Mouse (Mus musculus): ENCODE data around the gene Dock8.

The Dock8 gene

DNA sequence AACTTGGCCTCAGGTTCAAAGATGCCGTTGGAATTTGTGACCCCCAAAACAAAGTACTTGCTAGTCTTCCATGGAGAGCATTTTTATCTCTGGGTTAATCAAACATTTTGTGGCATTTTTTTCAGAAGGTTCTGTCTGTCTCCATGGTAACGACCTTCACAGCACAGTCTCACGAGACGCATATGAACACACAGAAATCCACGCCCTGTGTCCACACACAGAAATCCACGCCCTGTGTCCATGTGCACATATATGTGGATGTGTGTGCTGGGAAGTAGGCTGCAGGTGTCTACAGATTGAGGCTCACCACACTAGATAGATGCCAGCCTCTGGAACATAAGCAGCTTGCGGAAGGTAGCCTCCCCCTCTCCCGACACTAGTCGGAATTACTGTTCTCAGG lies 66.9 kb downstream of the Dock8 start:
- DNase-seq = no peak

DNA sequence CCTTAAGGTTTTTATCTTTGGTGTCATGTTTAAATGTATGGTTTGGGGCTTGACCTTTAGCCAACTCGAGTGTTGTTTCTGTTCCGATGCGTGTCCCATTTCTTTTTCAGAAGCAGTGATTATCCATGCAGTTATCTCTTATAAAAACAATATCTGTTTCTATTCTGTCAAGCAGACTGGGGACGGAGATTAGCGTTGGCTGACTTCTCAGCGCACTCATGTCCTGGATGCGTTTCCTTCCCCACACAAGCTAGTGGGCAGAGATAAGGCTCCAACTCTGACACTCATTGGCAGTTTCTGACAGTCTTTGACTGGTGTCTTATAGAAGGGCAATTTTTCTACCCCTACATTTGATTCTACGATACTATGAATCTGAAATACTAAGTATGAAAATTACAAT lies 69.2 kb downstream of the Dock8 start:
- DNase-seq = no peak

DNA sequence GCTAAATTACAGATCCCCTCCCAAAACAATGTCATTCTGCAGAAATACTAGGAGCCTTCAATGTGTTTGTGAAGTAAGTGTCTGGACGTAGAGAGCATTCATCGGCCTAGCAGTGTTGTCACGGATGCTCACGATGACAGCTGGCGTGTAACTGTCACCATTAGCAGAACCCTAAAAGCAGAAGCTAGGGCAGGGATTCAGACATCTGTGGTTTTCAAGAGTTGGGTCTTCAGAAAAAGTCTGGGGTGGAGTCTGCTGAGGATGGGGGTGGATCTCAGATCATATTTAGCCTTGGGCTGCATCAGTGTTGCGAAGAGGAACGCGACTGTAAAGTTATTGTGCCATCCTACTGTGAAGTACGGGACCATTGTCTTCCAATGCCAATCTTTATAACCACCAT lies 73.2 kb downstream of the Dock8 start:
- no peak for DNase-seq

DNA sequence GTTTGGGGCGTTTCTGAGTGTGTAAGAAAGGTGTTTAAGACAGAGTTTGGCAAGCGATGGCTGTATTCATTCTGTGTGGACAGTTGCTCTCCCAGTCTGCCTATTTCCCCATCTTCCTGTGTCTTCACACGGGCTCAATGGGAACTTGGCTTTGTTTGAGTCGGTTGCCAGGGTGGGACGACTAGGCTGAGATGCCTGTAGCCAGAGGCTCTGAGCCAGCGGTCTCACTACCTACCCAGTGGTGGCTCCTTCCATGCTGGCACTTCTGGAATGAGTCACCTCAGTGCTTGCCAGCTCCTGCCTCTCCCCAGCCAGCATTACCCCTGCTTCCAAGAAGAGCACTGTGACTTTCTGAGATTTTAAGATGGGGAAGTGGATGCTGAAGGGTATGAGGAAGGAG lies 75.4 kb downstream of the Dock8 start:
- DNase-seq = peak; percentile 6 to 7

DNA sequence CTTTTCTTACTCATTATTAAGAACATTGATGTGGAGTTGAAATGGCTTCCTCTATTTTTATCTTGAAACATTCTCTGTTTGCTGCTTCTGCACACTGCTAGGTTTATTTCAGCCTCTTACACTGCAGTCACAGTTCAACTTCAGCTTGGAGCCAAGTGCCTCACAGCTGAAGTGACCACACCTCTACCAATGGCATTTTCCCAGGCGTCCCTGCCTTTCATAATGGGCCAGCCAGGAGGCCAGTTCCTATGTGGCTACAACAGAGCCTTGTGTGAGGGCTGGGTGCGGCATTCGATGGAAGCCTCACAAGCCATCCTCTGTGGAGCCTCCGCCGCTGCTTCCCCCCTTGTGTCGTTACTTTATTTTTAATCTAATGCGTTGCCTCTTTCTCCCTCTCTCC lies 78.3 kb downstream of the Dock8 start:
- no peak for DNase-seq

DNA sequence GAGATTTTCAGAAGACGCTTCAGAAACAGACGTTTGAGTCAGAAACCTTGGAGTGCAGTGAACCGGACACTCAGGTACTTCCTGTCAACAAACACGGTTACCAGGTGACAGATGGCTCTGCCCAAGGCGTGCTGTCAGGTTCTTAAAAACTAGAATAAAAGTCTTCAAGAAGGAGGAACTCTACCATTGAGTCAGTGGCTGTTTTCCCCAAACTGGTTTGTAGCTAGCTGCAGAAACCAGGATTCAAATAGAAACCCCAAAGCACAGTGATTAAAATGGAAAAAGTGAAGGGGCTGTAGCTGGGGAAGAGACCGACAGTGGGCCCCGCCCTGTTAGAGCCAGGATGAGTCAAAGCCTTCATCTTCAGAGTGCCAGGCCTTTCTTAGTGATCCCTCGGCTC lies 78.8 kb downstream of the Dock8 start:
- no peak for DNase-seq

DNA sequence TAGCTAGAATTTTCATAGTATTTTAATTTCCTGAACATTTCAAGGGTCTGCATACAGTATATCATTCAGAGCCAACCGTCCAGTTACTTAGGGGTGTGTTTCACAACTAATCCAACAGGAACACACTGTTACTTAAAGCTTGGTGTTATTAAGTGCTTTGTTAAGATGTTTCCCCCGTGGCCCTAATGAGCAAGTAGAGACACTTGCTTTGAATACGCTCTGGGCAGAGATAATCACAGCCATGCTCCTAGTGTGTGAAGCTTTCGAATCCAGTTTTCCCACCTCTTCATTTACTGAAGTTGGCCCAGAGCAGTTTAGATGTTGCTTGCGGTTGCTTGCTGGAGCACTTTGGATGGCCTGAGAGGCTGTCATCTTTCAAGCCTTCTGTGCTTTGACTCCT lies 80.8 kb downstream of the Dock8 start:
- no peak for DNase-seq

DNA sequence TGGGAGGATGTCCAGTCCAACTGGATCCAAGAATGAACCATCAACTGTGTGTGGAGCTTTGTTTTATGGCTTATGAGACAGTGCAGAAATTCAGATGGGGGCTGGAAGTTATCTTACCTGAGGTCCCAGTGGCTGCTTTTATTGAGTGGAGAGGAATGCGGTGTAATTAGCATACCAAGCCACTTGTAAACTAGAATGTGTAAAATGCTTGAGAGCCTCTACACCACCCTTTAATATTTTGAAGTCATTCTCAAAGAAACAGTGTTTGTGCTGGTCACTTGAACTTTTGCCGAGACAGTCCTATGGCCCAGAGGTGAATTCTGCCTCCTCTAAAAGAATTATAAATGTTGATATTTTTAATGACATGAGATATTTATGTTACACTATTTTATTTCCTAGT lies 83.5 kb downstream of the Dock8 start:
- DNase-seq = no peak

DNA sequence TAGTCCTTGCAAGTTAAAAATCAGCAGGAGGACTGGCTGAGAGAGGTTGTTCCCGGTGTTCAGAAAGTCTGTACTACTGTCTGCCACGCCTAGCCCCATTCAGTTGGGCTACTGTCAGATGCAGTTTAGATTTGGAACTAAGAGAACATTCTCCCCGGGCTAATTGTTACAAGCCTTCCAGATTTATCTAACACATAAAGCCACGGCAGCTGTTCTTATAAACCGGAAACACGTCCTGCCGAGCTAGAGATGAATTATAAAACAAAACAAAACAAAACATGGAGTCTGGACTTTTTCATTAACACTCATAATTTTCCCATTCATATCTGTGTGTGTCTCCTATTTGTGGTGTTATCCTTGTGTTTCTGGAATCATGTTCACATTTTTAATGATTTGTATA lies 87.8 kb downstream of the Dock8 start:
- no peak for DNase-seq

DNA sequence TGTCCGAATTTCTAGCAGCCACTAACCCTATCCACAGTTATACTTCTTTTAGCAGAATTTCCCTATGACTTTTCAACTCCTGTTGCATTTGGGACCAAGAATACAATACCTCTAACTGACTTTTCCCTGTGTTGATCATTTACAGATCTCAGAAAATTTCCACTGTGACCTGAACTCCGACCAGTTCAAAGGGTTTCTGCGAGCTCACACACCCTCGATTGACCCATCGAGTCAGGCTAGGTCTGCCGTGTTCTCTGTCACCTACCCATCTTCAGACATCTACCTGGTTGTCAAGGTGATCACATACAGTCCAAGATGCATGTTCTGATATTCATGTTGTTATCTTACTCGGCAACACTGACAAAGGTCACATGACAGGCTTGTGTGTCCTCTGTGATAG lies 90.4 kb downstream of the Dock8 start:
- DNase-seq = no peak

DNA sequence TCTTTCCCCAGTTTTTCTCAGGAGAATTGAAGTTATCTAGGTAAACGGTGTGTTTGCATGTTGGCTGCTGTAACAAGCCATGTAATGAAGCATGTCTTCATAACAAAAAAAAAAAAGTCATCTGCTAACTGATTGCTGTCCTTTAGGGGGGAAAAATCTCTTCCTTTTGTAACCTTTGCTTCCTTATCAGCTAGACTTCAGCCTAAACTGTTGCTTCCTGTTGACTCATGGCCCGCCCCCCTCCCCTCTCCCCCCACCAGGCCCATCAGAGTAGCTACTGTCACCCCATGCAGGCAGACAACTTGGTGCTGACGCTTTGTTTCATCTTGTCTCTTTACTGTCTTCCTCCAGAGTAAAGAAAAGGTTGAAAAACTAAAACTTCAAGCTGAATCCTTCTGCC lies 95.8 kb downstream of the Dock8 start:
- DNase-seq = no peak

DNA sequence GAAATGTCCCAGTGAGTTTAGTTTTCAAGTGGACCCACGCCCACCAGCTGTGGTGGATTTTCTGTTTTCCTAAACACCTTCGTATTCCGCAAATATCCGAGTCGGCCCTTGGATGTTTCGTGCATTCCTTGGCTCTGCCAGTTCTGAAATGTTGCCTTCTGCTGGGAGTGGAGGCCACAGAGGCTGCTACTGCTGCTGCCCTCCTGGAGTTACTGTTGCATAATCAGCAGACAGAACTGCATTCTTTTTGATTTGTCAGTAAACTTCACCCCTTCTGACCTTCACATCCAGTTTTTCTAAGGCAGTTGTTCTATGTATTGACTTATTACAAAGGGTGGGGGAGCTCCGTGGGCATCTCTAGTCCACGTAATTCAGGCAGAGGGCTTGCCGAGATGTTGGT lies 97.0 kb downstream of the Dock8 start:
- no peak for DNase-seq

DNA sequence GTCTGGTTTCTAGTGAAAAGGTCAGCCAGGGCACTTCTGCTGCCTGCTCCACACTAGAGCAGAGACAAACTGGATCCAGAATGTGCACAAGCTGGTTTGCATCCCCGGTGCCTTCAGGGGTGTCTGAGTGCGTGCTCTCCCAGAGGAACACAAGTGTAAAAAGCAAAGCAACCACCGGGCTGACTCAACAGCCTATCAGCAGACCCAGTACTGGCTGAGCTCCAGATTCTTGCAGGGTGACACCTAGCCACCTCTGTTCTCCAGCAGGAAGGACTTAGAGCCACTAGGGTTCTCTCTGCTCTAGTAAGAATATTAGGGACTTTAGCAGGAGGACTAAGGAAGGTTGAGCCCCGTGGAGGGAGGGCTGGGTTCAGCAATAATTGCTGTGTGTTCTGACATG lies 97.7 kb downstream of the Dock8 start:
- peak in 1 of 2 experiments; percentile 5 for DNase-seq

DNA sequence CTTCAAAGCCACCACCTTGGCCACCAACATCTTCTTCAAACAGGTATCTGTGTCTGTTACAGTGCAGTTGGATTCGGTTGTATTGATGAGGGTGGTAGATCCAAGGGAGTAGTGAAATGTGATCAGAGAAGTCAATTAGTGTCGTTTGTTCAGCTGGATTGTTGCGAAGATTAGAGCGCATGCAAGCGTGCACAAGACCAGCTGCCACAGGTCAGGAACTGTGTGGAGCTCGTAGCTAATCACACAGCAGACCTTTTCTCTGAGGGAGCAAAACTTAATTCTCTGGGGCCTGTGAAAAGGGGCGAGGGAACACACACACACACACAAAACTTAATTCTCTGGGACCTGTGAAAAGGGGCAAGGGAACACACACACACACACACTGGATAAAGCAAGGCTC lies 98.2 kb downstream of the Dock8 start:
- DNase-seq = no peak

DNA sequence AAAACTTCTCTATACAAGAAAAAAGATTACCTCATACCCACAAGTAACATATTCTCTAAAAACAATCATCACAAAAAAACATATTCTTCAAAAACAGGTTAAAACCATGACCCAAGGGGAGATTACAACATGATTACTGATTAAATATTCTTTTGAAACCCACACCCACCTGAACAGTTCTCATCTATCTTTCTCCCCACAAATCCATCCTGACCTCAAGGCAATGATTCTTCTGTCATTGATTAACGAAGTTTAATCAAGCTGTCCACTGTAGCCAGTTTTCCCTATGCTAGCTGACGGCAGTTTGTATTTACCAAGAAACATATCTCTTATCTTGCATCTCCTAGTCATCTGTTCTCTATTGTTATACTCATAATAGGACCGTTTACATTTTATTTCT lies 98.6 kb downstream of the Dock8 start:
- no peak for DNase-seq

DNA sequence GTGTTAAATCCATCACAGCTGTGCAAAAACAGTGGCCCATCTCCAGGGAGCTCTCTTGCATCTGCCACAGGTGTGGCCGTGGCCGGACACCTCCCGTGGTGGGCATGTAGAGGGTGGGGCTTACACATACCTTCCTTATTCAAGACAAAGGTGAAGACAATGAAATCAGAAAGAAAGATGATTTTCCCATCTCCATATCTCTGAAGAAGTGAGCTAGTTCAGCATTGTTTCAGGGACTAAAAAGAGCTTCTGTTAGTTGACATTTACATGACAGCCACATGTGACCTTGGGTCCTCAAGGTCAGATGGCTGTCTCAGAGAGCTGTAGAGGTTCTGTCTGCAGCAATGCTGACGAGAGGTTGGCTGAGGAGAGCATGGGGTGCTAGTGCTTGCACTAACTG lies 99.6 kb downstream of the Dock8 start:
- DNase-seq = no peak

DNA sequence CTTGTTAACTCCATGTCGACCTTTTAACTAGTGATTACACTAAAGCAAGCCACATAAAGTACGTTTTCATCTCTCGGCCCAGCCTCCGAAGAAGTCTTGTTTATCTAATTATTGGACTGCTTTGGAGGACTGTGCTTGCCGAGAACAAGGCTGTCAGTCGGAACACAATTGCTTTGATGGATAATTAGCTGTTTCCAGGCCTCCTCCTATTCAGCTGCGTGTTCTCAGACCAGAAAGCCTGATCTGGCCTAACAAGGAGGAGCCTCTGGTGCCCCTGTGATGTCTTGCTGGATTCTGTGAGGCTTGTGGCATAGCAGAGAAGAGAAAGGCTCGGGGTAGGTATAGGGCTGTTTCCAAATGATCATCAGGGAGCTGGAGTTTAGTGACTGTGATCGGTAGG lies 106.3 kb downstream of the Dock8 start:
- DNase-seq = no peak

DNA sequence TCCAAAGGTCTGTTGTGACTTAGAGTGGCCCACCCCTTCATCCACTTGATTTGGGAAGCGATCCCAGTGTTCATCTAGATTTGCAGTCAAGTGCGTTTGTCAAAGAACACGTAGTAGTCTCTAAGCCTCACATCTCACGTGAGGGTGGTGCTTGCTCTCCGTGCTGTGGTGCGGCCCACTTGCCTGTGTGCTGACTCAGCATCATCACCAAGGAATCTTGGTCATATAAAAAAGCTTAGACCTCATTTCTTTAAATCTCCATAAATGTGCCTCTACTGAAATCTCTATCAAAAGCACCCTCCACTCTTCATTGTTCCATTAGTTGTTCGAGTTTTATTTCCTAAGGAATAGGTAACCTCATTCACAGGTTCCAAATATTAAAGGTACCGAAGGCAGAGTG lies 107.0 kb downstream of the Dock8 start:
- DNase-seq = no peak

DNA sequence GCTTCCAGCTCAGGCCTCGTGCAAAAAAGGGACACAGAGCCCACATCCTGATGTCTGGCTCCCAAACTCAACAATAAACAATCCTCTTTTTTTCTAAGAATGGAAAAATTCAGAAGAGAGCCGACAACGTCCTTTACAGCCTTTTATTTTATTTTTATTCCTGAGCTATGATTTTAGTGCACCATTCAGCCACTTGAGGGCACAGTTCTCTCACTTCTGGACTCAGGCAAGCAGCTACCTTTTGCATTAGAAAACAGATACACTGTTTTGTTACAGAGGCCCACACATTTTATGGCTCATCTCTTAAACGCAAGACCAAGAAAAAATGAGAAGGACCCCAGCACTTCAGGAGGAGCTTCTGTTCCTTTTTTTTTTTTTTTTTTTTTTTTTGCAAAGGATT lies 108.1 kb downstream of the Dock8 start:
- peak; percentile 24 to 35 for DNase-seq

DNA sequence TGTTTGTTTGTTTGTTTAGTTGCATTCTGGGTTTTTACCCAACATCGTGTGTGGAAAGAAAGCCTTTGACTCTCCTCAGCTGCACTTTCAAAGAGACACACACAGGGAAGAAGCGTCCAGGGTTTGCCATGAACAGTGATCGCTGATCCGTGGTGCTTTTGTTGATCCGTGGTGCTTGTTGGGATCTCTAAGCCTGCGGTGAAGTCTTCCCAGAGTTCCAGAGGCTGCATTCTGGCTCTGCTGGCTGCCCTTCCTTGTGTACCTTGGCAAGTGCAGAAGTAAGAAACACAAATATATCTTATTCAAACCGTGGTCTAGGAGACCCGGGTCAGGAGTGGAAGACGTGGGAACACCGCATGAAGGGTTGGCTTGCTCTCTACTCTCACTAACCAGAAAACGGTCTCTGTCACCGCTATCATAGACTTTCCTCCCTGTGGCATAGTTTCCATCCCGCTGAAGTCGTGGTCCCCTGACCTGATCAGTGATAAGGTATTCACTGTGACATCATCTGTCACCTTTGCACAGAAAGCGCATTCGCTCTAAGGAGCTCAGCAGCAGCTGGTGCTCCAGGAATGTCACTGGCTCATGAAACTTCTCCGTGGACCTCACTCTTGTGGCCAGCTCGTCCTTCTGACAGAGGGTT lies 112.4 kb downstream of the Dock8 start:
- DNase-seq = no peak

DNA sequence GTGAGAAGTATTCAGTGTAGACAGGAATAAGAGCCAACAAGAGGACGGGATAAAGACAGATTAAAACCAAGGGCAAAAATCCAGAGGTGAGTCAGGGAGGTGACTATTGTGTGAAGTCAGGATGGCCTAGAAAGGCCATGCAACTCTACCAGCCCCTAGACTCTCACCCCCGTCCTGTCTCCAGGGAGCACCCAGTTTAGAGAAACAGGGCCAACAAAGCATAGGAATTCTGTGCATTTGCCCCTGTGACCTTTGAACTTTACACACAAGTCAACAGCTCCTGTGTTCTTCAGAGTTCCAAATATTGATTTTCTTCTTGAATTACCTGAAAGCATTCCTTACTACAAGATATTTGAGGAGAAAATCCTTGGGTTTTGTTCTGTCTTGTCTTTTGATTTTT lies 117.6 kb downstream of the Dock8 start:
- DNase-seq = no peak

DNA sequence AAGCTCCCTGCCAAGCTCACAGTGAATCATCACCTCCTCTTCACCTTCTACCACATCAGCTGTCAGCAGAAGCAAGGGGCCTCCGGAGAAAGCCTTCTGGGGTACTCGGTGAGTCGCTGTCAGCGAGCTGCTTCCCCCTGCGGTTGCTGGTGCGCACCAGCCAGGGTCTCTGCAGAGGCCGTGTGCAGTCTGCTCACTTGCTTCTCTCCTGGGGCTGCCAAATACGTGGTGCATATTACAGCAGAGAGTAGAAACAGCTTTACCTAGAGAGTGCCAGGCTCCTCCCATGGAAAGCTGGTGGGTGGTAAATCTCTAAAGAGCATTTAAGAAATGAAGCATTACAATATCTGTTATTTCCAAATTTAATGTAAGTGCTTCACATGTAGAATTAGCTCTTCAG lies 123.1 kb downstream of the Dock8 start:
- no peak for DNase-seq

DNA sequence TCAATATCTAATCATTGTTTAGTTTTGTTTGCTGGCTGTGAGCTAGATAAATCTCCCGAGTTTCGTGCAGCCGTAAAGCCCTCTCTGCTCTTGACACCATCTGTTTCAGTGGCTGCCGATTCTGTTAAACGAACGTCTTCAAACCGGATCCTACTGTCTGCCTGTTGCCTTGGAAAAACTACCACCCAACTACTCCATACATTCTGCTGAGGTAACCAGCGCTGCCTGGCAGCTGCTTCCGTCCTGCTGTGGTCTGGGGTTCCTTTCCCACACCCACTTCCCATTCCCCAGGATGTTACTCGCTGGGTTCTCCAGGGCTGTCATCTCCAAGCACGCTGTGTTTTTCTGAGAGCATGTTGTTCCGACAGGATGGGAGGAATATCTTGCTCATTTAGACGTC lies 123.7 kb downstream of the Dock8 start:
- DNase-seq = peak in 1 of 2 experiments; percentile 10

DNA sequence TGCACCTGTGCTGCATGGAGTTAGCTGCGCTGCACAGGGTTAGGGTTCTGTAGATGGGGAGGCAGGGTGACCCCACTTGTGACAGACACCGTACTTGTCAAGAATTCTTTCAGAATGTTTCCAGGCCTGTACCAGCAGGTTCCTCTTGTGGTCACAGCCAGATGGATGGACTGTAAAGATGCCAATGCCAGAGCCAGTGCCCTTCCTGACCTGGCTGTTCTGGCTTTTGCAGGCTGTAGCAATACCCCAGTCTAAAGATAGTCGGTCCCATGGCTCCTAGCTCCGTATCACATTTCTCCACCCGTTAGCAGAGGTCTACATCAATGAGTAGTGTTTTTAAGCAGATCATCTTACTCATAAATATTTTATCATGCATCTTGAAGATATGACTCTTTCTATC lies 124.1 kb downstream of the Dock8 start:
- peak in 1 of 2 experiments; percentile 9 for DNase-seq

DNA sequence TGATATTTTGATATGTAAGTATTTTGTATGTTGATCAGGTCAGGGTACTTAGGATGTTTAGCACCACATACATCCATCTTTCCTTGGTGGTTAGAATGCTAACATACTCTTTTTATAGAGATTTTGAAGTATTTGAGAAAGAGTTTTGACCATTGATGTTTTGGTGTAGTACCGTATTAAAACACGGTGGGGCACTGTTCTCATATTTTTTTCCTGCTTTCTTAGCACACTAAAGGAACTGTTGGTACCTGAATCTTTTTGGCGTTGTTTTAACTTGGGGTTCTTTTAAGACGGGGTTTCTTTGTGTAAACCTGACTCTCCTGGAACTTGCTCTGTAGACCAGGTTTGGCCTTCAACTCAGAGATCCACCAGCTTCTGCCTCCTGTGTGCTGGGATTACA lies 133.0 kb downstream of the Dock8 start:
- peak; percentile 56 to 66 for DNase-seq

DNA sequence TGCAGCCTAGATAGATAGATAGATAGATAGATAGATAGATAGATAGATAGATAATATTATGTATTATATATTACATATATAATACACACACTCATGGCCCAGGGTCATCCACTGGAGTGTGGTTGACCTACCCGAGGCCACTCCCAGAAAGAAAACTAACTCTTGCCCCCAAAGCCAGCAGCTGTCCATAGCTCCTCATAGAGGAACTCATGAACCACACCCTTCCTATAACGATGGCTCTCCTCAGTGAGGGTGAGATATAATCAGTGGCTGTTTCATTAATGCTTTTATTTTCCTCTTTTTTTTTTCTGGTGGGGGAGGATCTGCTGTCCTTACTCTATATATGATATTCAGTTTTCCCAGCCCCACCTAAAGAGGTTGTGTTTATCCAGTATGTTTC lies 134.6 kb downstream of the Dock8 start:
- DNase-seq = no peak
